Mouse (Mus musculus) lung, postnatal 0 days (tissue): ENCODE results near the gene Ctdsp2.

Source experiments
- CTCF ChIP-seq: IDR thresholded peaks from 2 replicates; pipeline ENCODE4 v1.5.1; 2016; ENCODE audit warnings: antibody characterized with exemption, mild to moderate bottlenecking
- EP300 ChIP-seq: IDR thresholded peaks from 2 replicates; pipeline ENCODE4 v1.6.1; 2016; ENCODE audit warnings: antibody characterized with exemption, mild to moderate bottlenecking, control low read depth

DNA sequence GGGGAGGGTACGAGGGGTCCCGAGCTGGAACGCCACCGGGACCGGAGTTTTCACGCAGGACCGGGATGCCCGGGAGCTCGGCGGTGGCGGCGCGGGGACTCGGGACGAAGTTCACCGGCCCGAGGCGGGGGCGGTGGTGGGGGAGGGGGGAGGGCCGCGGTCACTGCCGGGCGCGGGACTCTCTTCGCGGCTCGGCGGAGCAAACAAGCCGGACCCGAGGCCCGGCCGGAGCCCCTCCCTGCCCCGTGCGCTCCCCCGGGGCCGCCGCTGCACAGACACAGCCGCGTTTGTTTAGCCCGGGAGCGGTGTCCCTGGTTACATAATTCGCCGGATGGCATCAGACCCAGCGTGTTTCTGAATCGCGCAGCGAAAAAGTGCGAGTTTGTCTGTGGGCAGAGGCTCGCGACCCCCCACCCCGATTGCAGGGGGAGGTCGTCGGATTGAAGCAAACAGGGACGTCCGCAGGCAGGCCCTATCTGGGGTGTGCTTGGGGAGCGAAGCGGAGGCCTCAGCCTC is 1.2 kb downstream of the Ctdsp2 start:
- TF ChIP-seq CTCF (no peak), EP300 (no peak)
